Mouse (Mus musculus) heart, embryonic 16.5 days (tissue): ENCODE measurements around the gene Nedd4. TPM values are rescaled to one million over a fixed set of nuclear protein-coding genes. Genes with fewer than 3 reads are reported as not detected.
A peak's percentile ranks its signal among the peaks of the same experiment; 100 is the strongest.

Source experiments
- ATAC-seq: fragments of 200-750 bp; cut with Nextera tagmentation; replicated peaks from 2 replicates; pipeline ENCODE4 v1.8.0; 2017; ENCODE audit warnings: moderate number of reproducible peaks; ENCODE audit not compliant: insufficient read depth, low FRiP score; ENCODE audit errors: extremely low read depth
- H3K27ac ChIP-seq: fragments of 300-500 bp; sonication (generic); 2 replicates; pipeline ENCODE4 v1.5.1; 2014; ENCODE audit warnings: mild to moderate bottlenecking, low read length, control low read depth, moderate library complexity
- H3K27me3 ChIP-seq: fragments of 300-500 bp; sonication (generic); 2 replicates; pipeline ENCODE4 v1.6.1; 2014; ENCODE audit warnings: low read length, mixed read lengths; ENCODE audit not compliant: control insufficient read depth, insufficient read depth
- H3K36me3 ChIP-seq: fragments of 300-500 bp; sonication (generic); 2 replicates; pipeline ENCODE4 v1.6.1; 2014; ENCODE audit not compliant: control insufficient read depth, insufficient read depth
- H3K4me1 ChIP-seq: fragments of 300-500 bp; sonication (generic); 2 replicates; pipeline ENCODE4 v1.6.1; 2014; ENCODE audit warnings: low read length, mixed read lengths; ENCODE audit not compliant: control insufficient read depth, insufficient read depth
- H3K4me2 ChIP-seq: fragments of 300-500 bp; sonication (generic); 2 replicates; pipeline ENCODE4 v1.6.1; 2014; ENCODE audit warnings: low read depth, mild to moderate bottlenecking, control low read depth, low read length
- H3K4me3 ChIP-seq: fragments of 300-500 bp; sonication (generic); 2 replicates; pipeline ENCODE4 v1.5.1; 2014; ENCODE audit warnings: mild to moderate bottlenecking, control low read depth, low read length
- H3K9ac ChIP-seq: fragments of 300-500 bp; sonication (generic); 2 replicates; pipeline ENCODE4 v1.6.1; 2014; ENCODE audit warnings: low read length, control low read depth
- H3K9me3 ChIP-seq: fragments of 300-500 bp; sonication (generic); replicated peaks from 2 replicates; pipeline ENCODE4 v1.6.1; 2016; ENCODE audit warnings: low read length; ENCODE audit not compliant: control insufficient read depth
- WGBS: fragments of 180-500 bp; shearing (Covaris S2); extraction: QIAGEN DNeasy Blood & Tissue Kit; methylation state at CpG from one replicate; pipeline ENCODE4 v1.1.7; 2014; 5-methylcytosine and 5-hydroxymethylcytosine counted together
- polyA plus RNA-seq: library from polyadenylated mRNA; unstranded; fragments of >200 nt; fragmentation: Nextera tagmentation; extraction: Ambion mirVana; gene quantifications from 2 replicates; pipeline ENCODE4 v1.2.1, GENCODE M21; 2015

The Nedd4 gene
- polyA plus RNA-seq, 1 experiment from 2014 or later: 428 TPM

- Histone ChIP-seq H3K4me1 (peaks cover 20% of the 10 kb centered on the region), H3K27ac (no peak overlapping the region), H3K4me2 (no peak overlapping the region), H3K9ac (no peak overlapping the region), H3K4me3 (no peak overlapping the region), H3K27me3 (no peaks in the 10 kb centered on the region), H3K36me3 (peaks cover 58% of the 10 kb centered on the region), H3K9me3 (no peaks in the 10 kb centered on the region)
- WGBS: 69% methylated on average over 4 of the region's 4 CpGs
- no peak for ATAC-seq
These were observed 23.1 kb downstream of the Nedd4 start for GRCm38 (mm10) chr9:72685231-72685630.

GRCm38 (mm10) chr9:72686506-72686905 is 24.4 kb downstream of the Nedd4 start:
- 0 out of 2 replicates have a peak, but pooled peaks have one; percentile 16 for ATAC-seq
- WGBS: 45% methylated on average over 4 of the region's 4 CpGs
- H3K4me1 ChIP-seq: peaks cover 22% of the 10 kb centered on the region
- peaks cover 64% of the 10 kb centered on the region for H3K36me3 ChIP-seq
- H3K4me2 ChIP-seq: no peak overlapping the region
- H3K27me3 ChIP-seq: no peaks in the 10 kb centered on the region
- H3K9ac ChIP-seq: no peak overlapping the region
- H3K9me3 ChIP-seq: no peaks in the 10 kb centered on the region
- no peak overlapping the region for H3K4me3 ChIP-seq
- H3K27ac ChIP-seq: peak overlapping the region; percentile 78

- Histone ChIP-seq H3K36me3 (peaks cover 67% of the 10 kb centered on the region), H3K4me3 (no peak overlapping the region), H3K27me3 (no peaks in the 10 kb centered on the region), H3K4me1 (peaks cover 38% of the 10 kb centered on the region), H3K4me2 (no peak overlapping the region), H3K9ac (no peak overlapping the region), H3K27ac (no peak overlapping the region), H3K9me3 (no peaks in the 10 kb centered on the region)
- no peak for ATAC-seq
- 57% methylated on average over 5 of the region's 5 CpGs for WGBS
These were observed 27.4 kb downstream of the Nedd4 start for GRCm38 (mm10) chr9:72689522-72689921.

- no peaks in the 10 kb centered on the region for H3K9me3 ChIP-seq
- no peak overlapping the region for H3K9ac ChIP-seq
- H3K27me3 ChIP-seq: no peaks in the 10 kb centered on the region
- H3K4me1 ChIP-seq: peaks cover 46% of the 10 kb centered on the region
- ATAC-seq: no peak
- H3K36me3 ChIP-seq: peaks cover 63% of the 10 kb centered on the region
- 74% methylated on average over 1 of the region's 1 CpGs for WGBS
- no peak overlapping the region for H3K27ac ChIP-seq
- no peak overlapping the region for H3K4me2 ChIP-seq
- no peak overlapping the region for H3K4me3 ChIP-seq
These were observed 28.7 kb downstream of the Nedd4 start for GRCm38 (mm10) chr9:72690811-72691210.

- H3K4me2 ChIP-seq: no peak overlapping the region
- H3K9me3 ChIP-seq: no peaks in the 10 kb centered on the region
- 65% methylated on average over 5 of the region's 5 CpGs for WGBS
- no peak overlapping the region for H3K9ac ChIP-seq
- ATAC-seq: no peak
- H3K27ac ChIP-seq: no peak overlapping the region
- peaks cover 45% of the 10 kb centered on the region for H3K4me1 ChIP-seq
- H3K4me3 ChIP-seq: no peak overlapping the region
- H3K36me3 ChIP-seq: peaks cover 54% of the 10 kb centered on the region
- no peaks in the 10 kb centered on the region for H3K27me3 ChIP-seq
These were observed 29.8 kb downstream of the Nedd4 start for GRCm38 (mm10) chr9:72691942-72692341.

GRCm38 (mm10) chr9:72693081-72693696 is 31.0 kb downstream of the Nedd4 start:
- H3K4me2 ChIP-seq: no peak overlapping the region
- H3K4me3 ChIP-seq: no peak overlapping the region
- no peaks in the 10 kb centered on the region for H3K27me3 ChIP-seq
- no peaks in the 10 kb centered on the region for H3K9me3 ChIP-seq
- ATAC-seq: no peak
- H3K36me3 ChIP-seq: peaks cover 46% of the 10 kb centered on the region
- peaks cover 55% of the 10 kb centered on the region for H3K4me1 ChIP-seq
- 62% methylated on average over 24 of the region's 24 CpGs for WGBS
- no peak overlapping the region for H3K9ac ChIP-seq
- H3K27ac ChIP-seq: peak overlapping the region; percentile 45

GRCm38 (mm10) chr9:72693861-72694260 is 31.7 kb downstream of the Nedd4 start:
- Histone ChIP-seq H3K9me3 (no peaks in the 10 kb centered on the region), H3K4me1 (peaks cover 59% of the 10 kb centered on the region), H3K9ac (no peak overlapping the region), H3K4me2 (no peak overlapping the region), H3K4me3 (no peak overlapping the region), H3K36me3 (peaks cover 44% of the 10 kb centered on the region), H3K27ac (no peak overlapping the region), H3K27me3 (no peaks in the 10 kb centered on the region)
- ATAC-seq: no peak
- WGBS: 68% methylated on average over 14 of the region's 14 CpGs

GRCm38 (mm10) chr9:72696508-72696907 is 34.4 kb downstream of the Nedd4 start:
- Histone ChIP-seq H3K4me3 (no peak overlapping the region), H3K36me3 (peaks cover 43% of the 10 kb centered on the region), H3K27me3 (no peaks in the 10 kb centered on the region), H3K9ac (no peak overlapping the region), H3K4me1 (peaks cover 80% of the 10 kb centered on the region), H3K9me3 (no peaks in the 10 kb centered on the region), H3K4me2 (no peak overlapping the region), H3K27ac (no peak overlapping the region)
- ATAC-seq: no peak
- WGBS: 27% methylated on average over 3 of the region's 3 CpGs

GRCm38 (mm10) chr9:72697779-72698178 is 35.6 kb downstream of the Nedd4 start:
- H3K4me1 ChIP-seq: peaks cover 82% of the 10 kb centered on the region
- no peak overlapping the region for H3K4me2 ChIP-seq
- H3K36me3 ChIP-seq: peaks cover 50% of the 10 kb centered on the region
- no peaks in the 10 kb centered on the region for H3K27me3 ChIP-seq
- peak overlapping the region; percentile 38 for H3K27ac ChIP-seq
- no peak overlapping the region for H3K4me3 ChIP-seq
- ATAC-seq: no peak
- WGBS: 78% methylated on average over 4 of the region's 4 CpGs
- no peak overlapping the region for H3K9ac ChIP-seq
- no peaks in the 10 kb centered on the region for H3K9me3 ChIP-seq
